Mouse (Mus musculus) urinary bladder, postnatal 4 days (tissue): Measurements from ENCODE around the gene Olfr292.

Experiments used
- DNase-seq, 2 experiments: peaks; one replicate each; pipeline ENCODE4 v3.0.0; 2021 to 2022; ENCODE audit warnings: low spot score in 2 of 2

Olfr292 gene

GRCm38 (mm10) chr7:86688030-86688429 lies at the start of gene Olfr292:
TSS of gene Olfr292 (plus strand) at chr7:86688330.
- DNase-seq: no peak

GRCm38 (mm10) chr7:86648761-86649160 lies 39.4 kb upstream of the Olfr292 start, which contains the start of gene Olfr293:
TSS of gene Olfr293 (plus strand) at chr7:86649061.
- no peak for DNase-seq

GRCm38 (mm10) chr7:86725013-86725412 lies 36.9 kb downstream of the Olfr292 start:
- DNase-seq: no peak
